Mouse (Mus musculus) megakaryocyte, embryonic 14.5 days (primary cell): ENCODE results near the gene Hsd11b1. TPM values are rescaled to one million over a fixed set of nuclear protein-coding genes. Genes with fewer than 3 reads are reported as not detected.
A peak's percentile ranks its signal among the peaks of the same experiment; 100 is the strongest.

ENCODE experiments used
- H3K27me3 ChIP-seq: replicated peaks from 2 replicates; pipeline ENCODE3; 2012; ENCODE audit warnings: inconsistent platforms
- H3K36me3 ChIP-seq: replicated peaks from 2 replicates; pipeline ENCODE3; 2012; ENCODE audit warnings: low read length, inconsistent platforms, mixed read lengths
- H3K4me1 ChIP-seq: 2 replicates; pipeline ENCODE4 v1.6.1; 2012; ENCODE audit warnings: inconsistent platforms
- H3K4me3 ChIP-seq: replicated peaks from 2 replicates; pipeline ENCODE3; 2012; ENCODE audit warnings: moderate library complexity, mild to moderate bottlenecking, inconsistent platforms
- H3K9me3 ChIP-seq: 2 replicates; pipeline ENCODE4 v1.6.1; 2012; ENCODE audit warnings: inconsistent platforms
- FLI1 ChIP-seq: IDR thresholded peaks from 2 replicates; pipeline ENCODE4 v1.6.1; 2012; ENCODE audit warnings: low read length, inconsistent platforms, mixed read lengths
- GATA1 ChIP-seq: IDR thresholded peaks from 3 replicates; pipeline ENCODE4 v1.6.1; 2012; ENCODE audit warnings: mixed read lengths, low read length, inconsistent platforms, borderline replicate concordance
- polyA plus RNA-seq: library from polyadenylated mRNA; stranded (reverse); fragments of >175 nt; gene quantifications from 2 replicates; pipeline ENCODE4 v1.2.3, GENCODE M21; 2012; ENCODE audit warnings: low replicate concordance; ENCODE audit not compliant: insufficient read depth

Gene Hsd11b1
- polyA plus RNA-seq, 1 experiment: 0.27 TPM

DNA sequence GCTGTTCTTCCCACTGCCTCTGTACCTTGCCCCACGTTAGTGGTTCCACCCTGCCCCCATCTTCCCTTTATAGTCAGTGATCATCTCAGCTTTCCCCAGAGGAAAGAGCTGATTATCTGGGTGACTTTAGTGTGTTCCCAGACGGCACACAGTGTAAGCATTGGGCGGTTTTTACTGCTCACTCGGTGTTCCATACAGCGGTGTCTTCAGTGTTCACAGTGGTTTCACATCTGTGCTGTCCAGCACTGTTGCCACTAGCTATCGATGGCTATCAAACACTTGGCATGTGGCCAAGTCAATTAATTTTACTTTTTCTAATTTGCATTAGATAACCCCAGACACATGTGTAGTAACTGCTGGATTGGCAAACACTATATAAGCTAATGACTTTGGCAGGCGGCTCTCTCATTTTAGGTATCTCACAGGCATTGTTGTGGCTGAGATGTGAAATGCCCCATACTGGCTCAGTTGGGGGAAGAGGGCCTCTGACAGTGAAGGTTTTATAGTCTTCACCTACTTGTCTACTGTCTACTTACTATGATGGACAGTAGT, 20.4 kb upstream of the Hsd11b1 start:
- peaks cover 4% of the 10 kb centered on the region for H3K4me1 ChIP-seq
- H3K4me3 ChIP-seq: no peak overlapping the region
- no peaks in the 10 kb centered on the region for H3K9me3 ChIP-seq
- no peaks in the 10 kb centered on the region for H3K36me3 ChIP-seq
- TF ChIP-seq FLI1: no peak
- TF ChIP-seq GATA1: no peak
- H3K27me3 ChIP-seq: no peaks in the 10 kb centered on the region

DNA sequence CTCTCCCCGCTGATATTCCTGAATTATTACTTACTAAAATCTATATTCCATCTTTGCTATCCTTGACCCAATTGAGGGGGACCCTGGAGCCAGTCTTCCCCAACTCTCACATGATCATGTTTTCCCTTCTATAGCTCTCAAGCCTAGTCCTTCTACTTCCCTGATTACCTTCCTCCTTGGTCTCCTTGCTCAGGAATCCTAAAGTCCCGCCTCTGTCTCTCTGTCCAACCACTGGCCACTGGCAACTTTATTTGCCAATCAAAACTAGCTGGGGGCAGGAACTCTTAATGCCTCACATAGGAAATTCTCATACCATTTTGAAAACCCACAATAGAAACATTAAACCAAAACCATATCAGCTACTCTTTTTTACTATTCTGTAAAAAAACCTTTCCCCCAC, 17.5 kb upstream of the Hsd11b1 start:
- no peaks in the 10 kb centered on the region for H3K36me3 ChIP-seq
- no peak overlapping the region for H3K4me3 ChIP-seq
- TF ChIP-seq FLI1 (no peak), GATA1 (no peak)
- no peaks in the 10 kb centered on the region for H3K27me3 ChIP-seq
- no peaks in the 10 kb centered on the region for H3K9me3 ChIP-seq
- peaks cover 6% of the 10 kb centered on the region for H3K4me1 ChIP-seq

DNA sequence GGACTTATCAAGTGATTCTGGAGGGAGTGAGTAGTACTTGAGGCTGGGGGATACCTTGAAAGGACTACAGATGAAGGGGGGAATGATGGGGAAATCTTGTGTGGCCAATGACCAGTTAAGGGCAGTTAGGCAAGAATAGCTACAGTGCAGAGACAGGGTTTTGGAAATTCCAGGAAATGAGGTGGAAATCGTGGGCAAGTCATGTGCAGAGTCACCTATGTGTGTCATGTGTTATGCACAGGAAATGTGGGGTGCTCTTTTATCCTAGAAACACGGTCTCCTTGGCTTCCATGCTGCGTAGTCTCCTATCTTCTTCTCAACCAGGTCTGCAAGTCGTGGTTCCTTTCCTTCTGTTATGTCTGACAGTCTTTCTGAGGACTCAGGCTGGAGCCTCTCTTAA, 15.6 kb upstream of the Hsd11b1 start:
- no peaks in the 10 kb centered on the region for H3K9me3 ChIP-seq
- TF ChIP-seq GATA1 (no peak), FLI1 (no peak)
- H3K27me3 ChIP-seq: peaks cover 2% of the 10 kb centered on the region
- peaks cover 6% of the 10 kb centered on the region for H3K4me1 ChIP-seq
- no peak overlapping the region for H3K4me3 ChIP-seq
- H3K36me3 ChIP-seq: no peaks in the 10 kb centered on the region

DNA sequence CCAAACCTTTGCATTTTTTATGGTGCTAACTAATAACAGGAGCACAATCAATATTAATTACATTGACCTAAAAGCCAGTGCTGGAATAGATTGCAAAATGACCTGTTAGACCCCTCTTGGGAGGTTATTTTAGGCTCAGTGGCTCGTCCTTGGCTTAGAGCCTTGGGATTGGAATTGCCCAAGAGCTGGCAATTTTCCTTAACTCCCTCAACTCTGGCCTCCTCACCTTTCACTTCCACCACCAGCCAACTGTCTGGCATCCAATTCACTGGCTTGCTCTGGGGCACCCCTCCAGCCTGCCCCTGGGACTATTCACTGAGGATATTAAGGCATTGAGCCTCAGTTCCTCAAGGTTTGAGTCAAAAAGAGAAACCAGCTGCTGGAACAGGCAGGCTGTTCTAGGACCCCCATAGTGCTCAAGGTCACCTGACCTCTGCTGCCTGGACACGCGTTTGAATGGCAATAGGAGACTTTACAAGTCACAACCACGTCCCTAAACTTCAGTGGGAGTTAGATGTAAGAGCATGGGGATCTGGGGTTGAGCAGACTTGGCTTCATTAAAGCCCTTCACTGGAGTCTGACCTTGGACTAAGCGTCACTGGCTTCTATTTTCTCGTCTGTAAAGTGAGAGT, 14.7 kb upstream of the Hsd11b1 start:
- no peaks in the 10 kb centered on the region for H3K9me3 ChIP-seq
- H3K4me1 ChIP-seq: peaks cover 6% of the 10 kb centered on the region
- no peak for TF ChIP-seq GATA1
- TF ChIP-seq FLI1: no peak
- peaks cover 2% of the 10 kb centered on the region for H3K27me3 ChIP-seq
- H3K4me3 ChIP-seq: no peak overlapping the region
- H3K36me3 ChIP-seq: no peaks in the 10 kb centered on the region

DNA sequence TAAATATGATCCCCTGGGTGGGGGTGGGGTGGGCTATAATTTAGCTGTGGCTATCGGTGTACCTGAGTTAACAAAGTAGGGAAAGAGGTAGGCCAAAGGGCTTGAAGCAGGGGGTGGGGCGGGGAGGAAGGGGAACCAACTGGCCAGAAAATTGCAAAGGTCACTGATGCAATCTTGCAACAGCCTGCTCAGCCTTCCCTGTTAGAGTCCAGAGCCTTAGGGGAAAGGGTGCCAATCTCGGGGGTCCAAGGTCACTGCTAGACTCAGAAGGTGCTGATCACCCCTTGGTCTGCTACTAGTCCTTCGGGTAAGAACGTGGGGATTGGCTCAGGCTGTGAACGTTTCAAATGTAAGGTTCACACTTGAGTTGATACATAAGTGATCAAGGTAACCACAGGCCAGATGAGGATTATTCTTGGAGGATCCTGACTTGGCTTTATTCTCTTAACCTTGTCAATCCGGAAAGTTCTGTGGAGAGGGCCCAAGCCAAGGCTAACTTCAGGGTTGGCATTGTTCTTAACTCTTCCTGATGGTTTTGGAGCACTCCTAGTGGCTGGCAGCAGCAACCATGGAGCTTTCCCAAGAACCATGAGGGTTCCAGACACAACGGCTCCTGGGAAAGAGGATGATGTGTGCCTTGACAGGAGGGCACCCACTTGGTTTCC, 10.7 kb upstream of the Hsd11b1 start:
- Histone ChIP-seq H3K36me3 (no peaks in the 10 kb centered on the region), H3K4me1 (peaks cover 10% of the 10 kb centered on the region), H3K27me3 (peaks cover 12% of the 10 kb centered on the region), H3K9me3 (no peaks in the 10 kb centered on the region), H3K4me3 (no peak overlapping the region)
- TF ChIP-seq GATA1 (no peak), FLI1 (no peak)

DNA sequence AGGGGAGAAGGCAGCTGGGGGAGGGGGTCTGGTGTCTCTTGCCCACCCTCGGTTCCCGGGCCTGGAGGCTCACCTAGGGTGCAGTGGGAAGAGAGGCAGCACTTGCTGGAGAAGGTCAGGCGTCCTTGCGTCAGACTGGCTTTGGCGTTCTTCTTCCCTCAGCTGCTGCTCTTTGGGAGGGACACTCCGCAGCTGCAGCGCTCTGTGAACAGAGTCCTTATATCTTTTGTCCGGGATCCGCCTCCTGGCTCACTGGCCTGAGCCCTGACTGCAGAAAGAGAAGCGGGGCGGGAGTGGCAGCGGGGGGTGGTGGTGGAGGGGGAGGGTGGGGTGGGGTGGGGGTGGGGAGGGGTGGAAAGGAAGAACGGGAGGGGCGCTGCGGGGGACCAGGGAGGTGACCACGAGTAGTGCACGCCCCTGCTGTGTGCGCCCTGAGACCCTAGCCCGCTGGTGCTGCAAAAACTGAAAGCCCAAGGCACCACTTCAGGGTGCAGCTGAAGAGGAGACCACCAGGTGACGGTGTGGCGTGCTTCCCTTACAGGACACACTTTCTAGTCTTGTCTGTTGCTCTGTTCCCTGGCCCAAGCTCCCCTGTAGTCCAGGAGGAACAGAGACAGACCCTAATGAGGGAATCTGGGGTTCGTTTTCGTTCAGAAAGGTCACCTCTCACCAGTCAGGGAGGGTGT, 9.2 kb upstream of the Hsd11b1 start, which contains the start of gene G0s2:
Gene G0s2, minus strand, starts transcription at position 302 of the 686 bp plus-strand sequence.
- peaks cover 13% of the 10 kb centered on the region for H3K27me3 ChIP-seq
- peaks cover 6% of the 10 kb centered on the region; the same call in 1 of the 2 replicates for H3K4me1 ChIP-seq
- H3K4me3 ChIP-seq: peak within 1 kb of the TSS; percentile 42
- H3K9me3 ChIP-seq: no peaks in the 10 kb centered on the region
- TF ChIP-seq FLI1 (no peak), GATA1 (no peak)
- H3K36me3 ChIP-seq: no peaks in the 10 kb centered on the region

DNA sequence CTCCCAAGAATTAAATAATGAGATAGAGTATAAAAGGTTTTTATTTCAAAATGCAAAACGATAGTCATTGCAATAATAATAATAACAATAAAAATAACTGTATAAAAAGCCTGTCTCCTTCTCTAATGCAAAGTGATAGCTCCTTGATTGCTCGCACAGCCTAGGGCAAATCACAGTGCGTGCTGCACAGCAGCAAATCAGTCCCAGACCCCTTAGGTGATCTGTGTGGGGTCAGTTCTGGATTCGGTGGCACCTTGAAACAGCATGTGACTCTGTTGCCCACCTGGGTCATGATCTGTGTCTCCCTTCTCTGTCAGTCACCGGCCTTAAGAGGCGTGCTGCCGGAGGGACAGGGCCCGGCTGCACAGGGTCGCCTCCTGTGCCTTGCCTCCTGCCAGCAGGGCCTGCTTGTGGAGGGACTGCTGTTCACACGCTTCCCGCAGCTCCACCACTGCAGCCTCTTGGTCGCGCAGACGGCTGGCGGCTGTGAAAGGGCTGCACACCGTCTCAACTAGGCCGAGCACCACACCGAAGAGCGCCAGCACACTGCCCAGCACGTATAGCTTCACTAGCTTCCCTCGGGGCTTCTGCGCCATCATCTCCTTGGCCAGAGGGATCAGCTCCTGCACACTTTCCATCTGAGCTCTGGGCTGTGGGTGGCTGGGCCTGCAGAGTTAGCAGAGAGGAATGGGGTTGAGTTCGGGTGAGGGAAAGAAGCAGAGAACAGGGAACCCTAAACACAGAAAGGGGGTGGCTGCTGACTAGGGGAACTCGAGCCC, 8.5 kb upstream of the Hsd11b1 start:
- Histone ChIP-seq H3K4me3 (peak overlapping the region; percentile 42), H3K9me3 (no peaks in the 10 kb centered on the region), H3K36me3 (no peaks in the 10 kb centered on the region), H3K4me1 (peaks cover 6% of the 10 kb centered on the region; the same call in 1 of the 2 replicates), H3K27me3 (peaks cover 13% of the 10 kb centered on the region)
- TF ChIP-seq FLI1 (no peak), GATA1 (no peak)

DNA sequence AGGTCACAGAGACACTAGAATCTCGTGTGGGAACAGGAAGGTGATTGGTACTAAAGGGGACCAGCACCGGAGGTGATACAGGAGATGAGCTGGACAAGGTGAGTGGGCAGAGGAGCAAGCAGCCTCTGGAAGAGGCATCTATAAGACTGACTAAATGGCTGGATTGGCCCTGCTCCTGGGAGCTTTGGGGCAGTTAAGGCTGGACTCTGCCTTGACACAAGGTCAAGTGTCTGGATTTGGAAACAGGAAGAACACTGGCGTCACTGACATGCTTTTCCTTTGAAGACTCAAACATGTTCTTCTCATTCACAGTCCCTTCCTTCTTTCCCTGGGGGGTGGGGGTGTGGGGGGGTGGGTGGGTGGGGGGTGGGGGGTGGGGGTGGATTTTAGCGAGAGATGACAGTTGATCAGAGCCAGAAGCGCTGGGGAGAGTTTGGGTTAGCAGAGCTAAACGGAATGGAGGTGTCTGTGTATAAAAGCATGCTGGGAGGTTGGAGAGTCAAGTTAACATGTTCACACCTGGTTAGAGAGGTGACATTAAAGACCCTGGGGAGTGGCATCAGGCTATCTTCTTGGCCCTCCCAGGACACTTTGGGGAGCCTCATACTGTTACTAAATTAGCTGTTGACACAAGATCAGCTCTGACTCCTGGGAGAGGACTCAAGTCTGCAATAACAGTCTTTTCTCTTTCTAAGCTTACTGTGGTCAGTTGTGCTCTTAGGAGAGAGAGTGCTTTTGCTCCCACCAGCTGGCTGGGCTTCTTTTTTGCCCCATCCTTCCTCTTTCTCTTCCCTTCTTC, 7.3 kb upstream of the Hsd11b1 start:
- H3K27me3 ChIP-seq: peaks cover 17% of the 10 kb centered on the region
- no peaks in the 10 kb centered on the region for H3K36me3 ChIP-seq
- H3K4me3 ChIP-seq: no peak overlapping the region
- TF ChIP-seq FLI1: no peak
- no peak for TF ChIP-seq GATA1
- no peaks in the 10 kb centered on the region for H3K9me3 ChIP-seq
- H3K4me1 ChIP-seq: peaks cover 6% of the 10 kb centered on the region; the same call in 1 of the 2 replicates

DNA sequence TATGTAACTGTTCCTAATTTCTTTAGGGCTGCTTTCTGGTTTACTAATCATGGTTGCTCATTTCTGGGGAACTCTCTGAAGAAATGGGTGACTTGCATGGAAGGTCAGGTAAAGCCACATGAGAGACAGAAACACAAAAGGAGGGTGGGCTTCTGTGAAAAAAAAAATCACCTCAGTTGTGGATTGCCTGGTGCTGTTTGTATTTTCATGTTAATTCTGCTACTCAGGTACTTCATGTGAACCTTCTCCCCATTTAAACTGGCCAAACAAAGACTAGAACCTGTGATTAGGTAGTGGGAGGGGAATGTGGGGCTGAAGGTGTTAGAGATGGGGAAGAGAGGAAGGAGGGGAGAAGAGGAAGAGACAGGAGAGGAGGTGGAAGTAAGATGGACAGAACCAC, 1.9 kb upstream of the Hsd11b1 start:
- no peak for TF ChIP-seq FLI1
- TF ChIP-seq GATA1: no peak
- H3K4me1 ChIP-seq: peaks cover 31% of the 10 kb centered on the region
- no peaks in the 10 kb centered on the region for H3K36me3 ChIP-seq
- H3K27me3 ChIP-seq: peaks cover 5% of the 10 kb centered on the region
- no peak overlapping the region for H3K4me3 ChIP-seq
- no peaks in the 10 kb centered on the region for H3K9me3 ChIP-seq
